Mouse (Mus musculus) megakaryocyte, embryonic 14.5 days (primary cell): Measurements from ENCODE around the gene Alk.

ENCODE experiments used
- FLI1 ChIP-seq: IDR thresholded peaks from 2 replicates; pipeline ENCODE4 v1.6.1; 2012; ENCODE audit warnings: low read length, inconsistent platforms, mixed read lengths
- GATA1 ChIP-seq: IDR thresholded peaks from 3 replicates; pipeline ENCODE4 v1.6.1; 2012; ENCODE audit warnings: mixed read lengths, low read length, inconsistent platforms, borderline replicate concordance

DNA sequence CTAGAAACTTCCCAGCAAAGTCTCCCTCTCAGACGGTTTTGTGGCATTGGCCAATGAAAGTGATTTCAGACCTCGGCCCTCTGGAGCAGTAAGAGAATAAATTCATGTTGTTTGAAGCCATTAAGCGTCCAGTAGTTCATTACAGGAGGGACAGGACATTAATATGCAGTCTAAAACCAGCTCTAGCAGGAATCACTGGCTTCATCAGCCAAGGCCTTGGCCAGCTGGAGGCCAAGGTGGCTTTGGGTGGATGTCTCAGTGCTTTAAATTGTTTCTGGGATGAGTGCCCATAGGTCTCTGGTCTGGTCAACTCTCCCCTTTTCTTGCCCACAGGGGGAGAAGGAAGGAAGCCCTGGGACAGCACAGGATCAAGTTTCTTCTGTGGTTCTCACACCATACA lies 608.9 kb downstream of the Alk start:
- TF ChIP-seq GATA1, result no peak
- TF ChIP-seq FLI1, result no peak
